Mouse (Mus musculus) central nervous system, embryonic 11.5 days (tissue): ENCODE results near the gene Ngp. TPM values are rescaled to one million over a fixed set of nuclear protein-coding genes. Genes with fewer than 3 reads are reported as not detected.

ENCODE experiments used
- polyA plus RNA-seq: library from polyadenylated mRNA; depleted of rRNA; stranded (reverse); fragments of >200 nt; gene quantifications from 2 replicates; pipeline ENCODE4 v1.2.3, GENCODE M21; 2012; rRNA removed

Ngp gene
- polyA plus RNA-seq, result 1.0 and 1.3 TPM in 2 replicates

DNA sequence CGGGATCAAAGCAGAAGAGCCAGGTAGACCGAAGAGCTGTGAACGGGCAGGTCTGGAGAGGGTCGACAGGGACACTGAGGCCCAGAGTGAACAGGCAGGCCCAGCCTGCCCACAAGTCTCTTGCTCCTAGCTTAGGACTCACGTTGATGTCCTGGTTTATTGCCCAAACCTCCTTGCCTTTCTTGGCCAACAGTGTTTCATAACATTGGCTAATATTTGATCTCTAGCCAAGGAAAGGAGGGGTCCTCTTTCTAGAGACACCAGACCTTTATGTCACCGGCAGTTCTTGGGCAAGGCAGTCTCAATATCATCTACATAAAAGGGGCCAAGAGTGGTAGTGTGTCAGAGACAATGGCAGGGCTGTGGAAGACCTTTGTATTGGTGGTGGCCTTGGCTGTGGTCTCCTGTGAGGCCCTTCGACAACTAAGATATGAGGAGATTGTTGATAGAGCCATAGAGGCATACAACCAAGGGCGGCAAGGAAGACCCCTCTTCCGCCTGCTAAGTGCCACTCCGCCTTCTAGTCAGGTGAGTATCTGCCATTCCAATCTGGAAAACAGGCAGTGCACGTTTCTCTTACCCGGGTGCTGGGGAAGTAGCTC, at the start of gene Ngp:
Ngp (plus strand) TSS at position 237 of the 602 bp plus-strand sequence.

DNA sequence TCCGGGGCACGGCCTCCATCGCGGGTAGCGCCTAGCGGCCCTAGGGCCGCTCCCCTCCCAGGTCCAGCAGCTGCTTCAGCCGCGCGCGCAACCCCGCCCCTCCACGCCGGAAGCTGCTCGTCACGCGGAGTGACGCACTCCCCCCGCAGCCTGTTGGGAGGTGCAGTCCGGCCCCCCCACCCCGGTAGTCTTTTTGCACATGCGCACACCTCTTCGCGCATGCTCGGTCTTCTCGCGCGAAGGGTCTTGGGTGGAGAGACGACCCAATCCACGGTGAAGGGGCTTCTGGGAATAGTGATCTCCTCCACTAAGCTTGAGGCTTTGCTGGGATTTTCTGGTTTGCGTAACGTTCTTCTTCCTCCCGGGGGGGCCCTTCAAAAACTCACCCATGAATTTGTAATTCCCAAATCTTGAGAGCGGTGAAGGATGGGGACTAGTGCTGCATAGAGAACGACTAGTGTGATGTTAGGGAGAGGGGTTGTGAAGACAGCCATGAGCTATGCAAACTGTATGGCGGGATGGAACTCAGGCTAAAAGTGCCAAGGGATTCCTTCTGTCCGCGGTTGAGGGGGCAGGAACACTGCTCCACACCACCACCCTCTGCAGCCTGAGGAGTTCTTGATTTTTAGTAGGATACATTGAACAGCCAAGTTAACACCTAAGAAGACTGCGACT, 11.3 kb upstream of the Ngp start, which contains the start of gene Ptpn23:
Ptpn23 (minus strand) TSS at position 115 of the 675 bp plus-strand sequence.

Other genes starting within 250 kb of the Ngp start
- gene Cspg5, start 176.0 kb upstream of the Ngp start, polyA plus RNA-seq, result 12.4 and 22.4 TPM in 2 replicates
- gene Elp6, start 114.6 kb upstream of the Ngp start, polyA plus RNA-seq, result 46.1 and 50.4 TPM in 2 replicates
- gene Scap, start 86.5 kb upstream of the Ngp start, polyA plus RNA-seq, result 17.8 and 24.7 TPM in 2 replicates
- 31.2 and 37.8 TPM in 2 replicates for gene Ptpn23, start 11.5 kb upstream of the Ngp start, polyA plus RNA-seq
- gene Klhl18, start 56.9 kb downstream of the Ngp start, polyA plus RNA-seq, result 13.3 and 17.0 TPM in 2 replicates
- 0.88 and 0.91 TPM in 2 replicates for gene Kif9, start 57.2 kb downstream of the Ngp start, polyA plus RNA-seq
- gene Setd2, start 112.8 kb downstream of the Ngp start, polyA plus RNA-seq, result 91.6 and 127 TPM in 2 replicates
- gene Nradd, start 204.7 kb downstream of the Ngp start, polyA plus RNA-seq, result 28.5 and 35.2 TPM in 2 replicates
- gene Nbeal2, start 234.4 kb downstream of the Ngp start, polyA plus RNA-seq, result 5.1 and 7.0 TPM in 2 replicates
- 99.0 and 210 TPM in 2 replicates for gene Ccdc12, start 236.8 kb downstream of the Ngp start, polyA plus RNA-seq